Mouse (Mus musculus): ENCODE measurements at regions not wholly inside any gene's neighbourhood (a gene's known extent, or its start where the extent isn't known, plus 50 kb on each side); places are given as distances from the start of the nearest gene placed in this dataset.
"Not testable (repeated sequence)": the region's sequence is repeated elsewhere in the genome, so short reads cannot be mapped to it uniquely, and the experiment has no call there.

DNA sequence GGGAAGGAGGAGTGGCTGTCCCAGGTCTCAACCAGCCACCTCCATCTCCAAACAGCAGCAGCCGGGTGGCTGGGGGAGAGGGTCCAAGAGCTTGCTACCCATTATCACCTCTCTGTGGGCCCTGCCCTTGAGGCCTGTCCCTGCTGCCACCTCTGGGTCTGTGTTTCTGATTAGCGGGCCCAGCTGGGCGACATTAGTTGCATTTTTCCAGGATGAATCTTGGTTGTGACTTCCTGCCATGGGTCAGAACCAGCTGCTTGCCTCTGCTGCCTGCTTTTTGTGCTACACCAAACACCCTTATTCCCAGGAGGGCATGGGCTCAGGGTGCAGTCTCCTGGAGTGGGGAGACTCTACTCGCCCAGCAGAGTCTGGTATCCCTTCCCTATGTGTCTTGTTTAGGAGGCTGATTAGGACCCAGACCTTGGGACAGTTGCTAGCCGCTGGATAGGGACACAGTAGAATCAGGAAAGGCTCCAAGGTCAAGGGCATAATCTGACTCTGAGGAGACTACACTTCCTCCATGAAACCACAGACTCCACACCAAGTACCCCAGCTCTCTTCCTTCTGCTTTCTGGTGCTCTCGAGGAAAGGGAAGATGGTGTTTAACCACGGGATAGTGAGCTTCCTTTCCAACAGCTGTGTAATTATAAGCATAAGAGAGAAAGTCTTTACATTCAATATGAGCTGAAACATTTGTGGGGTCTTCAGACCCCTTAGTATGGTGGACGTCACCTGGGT is 278.4 kb downstream of the Cyp26b1 start:
- no peak for DNase-seq

GRCm38 (mm10) chr6:84313797-84314196 is 279.9 kb downstream of the Cyp26b1 start:
- no peak for DNase-seq

GRCm38 (mm10) chr6:84310635-84311241 is 283.0 kb downstream of the Cyp26b1 start:
- no peak for DNase-seq

DNA sequence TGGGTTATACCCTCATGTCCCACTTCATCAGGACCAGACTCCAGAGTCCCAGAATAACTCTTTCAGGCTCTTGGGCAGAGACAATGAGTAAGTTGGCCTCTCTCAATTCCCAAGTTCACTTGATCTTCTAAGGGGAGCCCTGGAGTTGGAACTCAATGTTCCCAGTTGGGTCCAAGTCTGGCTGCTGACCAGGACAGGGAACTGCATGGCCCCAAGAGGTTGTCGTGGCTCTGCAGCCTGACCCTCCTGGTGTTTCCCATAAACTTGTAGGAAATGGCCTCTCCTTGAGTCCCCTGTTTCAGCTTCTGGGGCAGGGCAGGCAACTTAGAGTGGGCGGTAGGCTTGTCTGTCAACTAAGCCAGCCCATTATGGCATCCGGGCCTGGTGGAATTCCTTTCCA is 286.2 kb downstream of the Cyp26b1 start:
- no peak for DNase-seq

GRCm38 (mm10) chr6:84306585-84306984 is 287.1 kb downstream of the Cyp26b1 start:
- no peak for DNase-seq

GRCm38 (mm10) chr6:84305093-84305492 is 288.6 kb downstream of the Cyp26b1 start:
- peak; percentile 28 for DNase-seq

- DNase-seq = not testable (repeated sequence)
These were observed 290.8 kb downstream of the Cyp26b1 start for GRCm38 (mm10) chr6:84302916-84303315.

- DNase-seq = no peak
These were observed 291.5 kb downstream of the Dysf start for GRCm38 (mm10) chr6:84299936-84300335.

DNA sequence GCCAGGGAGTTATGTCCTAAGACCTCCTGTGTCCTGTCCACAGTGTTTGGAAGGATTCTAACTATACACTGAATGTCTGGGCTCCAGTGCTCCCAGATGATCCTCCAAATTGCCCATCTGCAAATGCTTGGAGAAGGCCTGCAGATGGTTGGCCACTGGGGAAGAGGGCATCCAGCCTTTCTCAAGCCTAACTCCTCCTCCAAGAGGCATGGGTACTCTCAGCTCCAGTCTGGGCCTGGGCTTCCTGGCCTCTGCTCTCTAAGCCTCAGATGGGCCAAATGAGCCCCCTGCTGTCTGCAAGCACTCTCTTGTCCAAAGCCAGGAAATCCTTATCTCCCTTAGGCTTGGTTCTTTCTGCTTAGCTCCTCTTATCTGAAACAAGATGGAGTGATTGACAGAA is 290.8 kb downstream of the Dysf start:
- DNase-seq = no peak

DNA sequence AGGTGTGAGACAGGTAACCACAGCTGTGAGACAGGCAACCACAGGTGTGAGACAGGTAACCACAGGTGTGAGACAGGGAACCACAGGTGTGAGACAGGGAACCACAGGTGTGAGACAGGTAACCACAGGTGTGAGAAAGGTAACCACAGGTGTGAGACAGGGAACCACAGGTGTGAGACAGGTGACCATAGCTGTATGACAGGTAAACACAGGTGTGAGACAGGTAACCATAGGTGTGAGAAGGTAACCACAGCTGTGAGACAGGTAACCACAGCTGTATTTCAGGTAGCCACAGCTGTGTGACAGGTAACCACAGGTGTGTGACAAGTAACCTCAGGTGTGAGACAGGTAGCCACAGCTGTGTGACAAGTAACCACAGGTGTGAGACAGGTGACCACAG is 265.5 kb downstream of the Dysf start:
- DNase-seq = not testable (repeated sequence)

- peak; percentile 57 for DNase-seq
These were observed 264.3 kb downstream of the Dysf start for GRCm38 (mm10) chr6:84272520-84273311.

GRCm38 (mm10) chr6:84271966-84272365 is 263.6 kb downstream of the Dysf start:
- no peak for DNase-seq

- no peak for DNase-seq
These were observed 263.1 kb downstream of the Dysf start for GRCm38 (mm10) chr6:84271441-84271840.

DNA sequence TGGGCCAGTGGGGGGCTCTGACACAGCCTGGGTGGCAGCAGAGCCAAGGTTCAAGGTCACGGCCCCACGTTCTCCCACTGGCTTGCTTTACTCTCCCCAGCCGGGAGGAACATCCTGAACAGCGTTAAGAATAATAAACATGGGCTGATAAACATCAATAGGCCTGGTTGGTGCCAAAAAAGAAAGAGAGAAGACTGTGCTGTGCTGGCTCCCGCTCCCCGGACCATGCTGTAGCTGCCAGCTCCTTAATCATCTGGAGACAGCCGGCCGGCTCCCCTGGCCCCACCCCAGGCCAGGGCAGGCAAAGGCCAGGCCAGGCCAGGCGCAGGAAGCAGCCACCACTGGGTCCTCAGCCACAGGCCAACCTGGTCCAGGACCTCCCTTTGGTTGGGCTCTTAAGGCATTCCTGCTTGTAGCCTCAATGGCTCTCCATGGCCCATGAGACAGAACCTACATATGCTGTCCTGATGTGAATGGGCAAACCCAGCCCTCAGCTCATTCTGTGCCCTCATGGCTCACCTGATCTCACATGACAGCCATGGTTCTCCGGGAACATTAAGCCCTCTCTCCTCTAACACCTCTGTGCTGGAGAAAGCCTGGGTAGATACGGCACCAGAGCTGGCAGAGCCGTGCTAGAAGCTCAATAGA is 262.3 kb downstream of the Dysf start:
- peak; percentile 32 for DNase-seq

- DNase-seq = no peak
These were observed 261.1 kb downstream of the Dysf start for GRCm38 (mm10) chr6:84269478-84269877.

DNA sequence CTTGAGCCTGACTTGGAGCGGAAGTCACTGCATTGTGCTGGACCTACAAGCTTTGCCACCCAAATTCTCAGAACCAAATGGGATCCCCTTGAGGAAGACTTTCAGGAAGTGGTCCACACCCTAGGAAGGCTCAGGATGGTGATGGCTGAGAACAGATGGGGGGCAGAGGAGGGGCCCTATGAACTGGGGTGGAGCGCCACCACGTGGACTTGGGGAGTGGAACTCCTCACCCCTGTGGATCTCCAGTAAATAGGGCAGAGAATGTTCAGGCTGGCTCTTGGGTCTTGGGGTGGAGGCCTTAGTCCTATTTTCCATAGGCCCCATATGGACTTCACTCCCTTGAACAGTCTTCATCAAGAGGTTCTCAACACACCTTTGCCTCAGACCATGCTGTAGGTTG is 260.6 kb downstream of the Dysf start:
- no peak for DNase-seq

DNA sequence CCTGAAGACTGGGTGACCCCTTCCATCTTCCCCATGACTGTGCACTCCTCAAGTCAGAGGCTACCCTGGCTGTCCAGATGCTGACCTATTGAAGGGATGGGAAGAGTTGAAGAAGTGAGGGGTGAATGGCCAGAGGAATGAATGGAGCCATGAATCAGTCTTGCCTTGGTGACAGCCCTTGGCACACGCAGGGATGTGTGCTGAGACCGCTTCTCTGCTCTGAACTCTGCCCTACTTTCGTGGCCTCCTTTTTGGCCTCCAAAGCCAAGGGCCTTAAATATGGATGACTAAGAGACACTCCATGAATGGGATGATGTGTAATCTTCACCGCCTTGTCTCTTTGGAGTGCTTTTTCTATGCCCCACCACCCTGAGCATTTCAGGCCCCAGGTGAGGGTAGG is 259.7 kb downstream of the Dysf start:
- DNase-seq = no peak

- DNase-seq = no peak
These were observed 259.1 kb downstream of the Dysf start for GRCm38 (mm10) chr6:84267526-84267925.

DNA sequence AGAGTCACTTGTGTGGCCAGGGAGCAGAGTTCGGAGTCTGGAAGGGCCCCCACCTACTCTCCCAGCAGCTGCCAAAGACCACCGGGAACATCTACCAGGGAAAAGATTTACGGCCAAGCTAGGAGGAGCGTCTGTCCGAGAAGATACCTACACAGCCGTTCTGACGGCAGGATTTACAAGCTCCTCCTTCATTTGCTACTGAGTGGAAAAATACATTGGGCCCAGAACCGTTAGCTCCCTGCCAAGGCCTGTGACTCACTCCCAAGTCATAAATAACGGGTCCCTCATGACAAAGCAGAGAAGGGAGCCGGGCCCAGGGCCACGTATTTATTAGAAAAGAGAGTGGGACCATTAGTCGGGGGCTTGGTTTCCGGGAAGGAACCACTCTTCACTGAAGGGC is 258.3 kb downstream of the Dysf start:
- DNase-seq = peak; percentile 39

- peak; percentile 4 for DNase-seq
These were observed 256.3 kb downstream of the Dysf start for GRCm38 (mm10) chr6:84264681-84265080.

DNA sequence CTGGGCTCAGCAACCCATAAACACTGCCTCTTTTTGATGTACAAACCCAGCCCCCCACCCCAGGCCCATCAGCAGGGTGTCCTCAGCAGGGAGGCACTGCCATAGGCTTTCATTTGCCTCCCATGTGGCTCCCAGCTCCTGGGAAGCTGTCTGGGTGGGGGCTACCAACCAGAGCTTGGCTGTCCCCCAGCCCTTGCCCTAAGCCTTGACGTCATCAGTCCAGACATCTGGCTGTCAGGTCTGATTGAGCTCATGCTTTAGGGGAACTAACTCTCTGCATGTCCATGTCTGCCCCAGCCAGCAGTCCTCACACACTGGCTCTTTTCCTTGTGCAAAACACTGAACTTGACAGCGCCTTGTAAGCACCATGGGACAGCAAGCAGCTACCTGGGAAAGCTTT is 255.3 kb downstream of the Dysf start:
- peak; percentile 45 for DNase-seq

- DNase-seq = no peak
These were observed 254.4 kb downstream of the Dysf start for GRCm38 (mm10) chr6:84262766-84263165.

DNA sequence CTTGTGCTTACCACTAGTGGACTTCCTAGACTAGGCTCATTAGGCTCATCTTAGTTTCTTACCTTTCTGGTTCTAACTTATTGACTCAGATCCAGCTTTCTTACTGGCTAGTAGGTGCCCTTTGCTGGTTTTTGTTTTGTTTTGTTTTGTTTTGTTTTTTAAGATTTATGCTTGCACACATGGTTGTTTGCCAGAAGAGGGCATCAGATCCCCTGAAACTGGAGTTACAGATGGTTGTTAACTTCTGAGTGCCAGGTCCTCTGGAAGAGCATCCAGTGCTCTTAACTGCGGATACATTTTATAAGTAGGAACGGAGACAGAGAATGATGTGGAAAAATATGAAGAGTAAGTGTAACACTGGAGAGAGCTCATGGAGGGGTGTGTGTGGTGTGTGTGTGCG is 253.1 kb downstream of the Dysf start:
- no peak for DNase-seq
